In genomic region chr3:138362920-138363319, GRCm38 (mm10) we compare ENCODE assay signal across 25 mouse cellular contexts. TPM values are rescaled to one million over a fixed set of nuclear protein-coding genes. Genes with fewer than 3 reads are reported as not detected.
"Had no signal": no experiment of that assay in that cellular context is flagged by ENCODE, and none has a peak within 500 bp of the region (broad histone marks: within the 10 kb centered on the region; RNA-seq: fewer than 3 reads in every experiment).

No protein-coding gene starts in this region.

- H3K4me1 ChIP-seq: neural tube, embryonic 13.5 days; neural tube, embryonic 15.5 days; stomach, embryonic 15.5 days had no signal

- H3K36me3 ChIP-seq: neural tube, embryonic 13.5 days; neural tube, embryonic 15.5 days; stomach, embryonic 15.5 days had no signal

- DNase-seq: retina, postnatal 1 day; right cerebral cortex, adult 18-20 months; right cerebral cortex, postnatal 14 days; right cerebral cortex, postnatal 25 days; right cerebral cortex, postnatal 4 days; spleen, adult 18-20 months; thymus, adult 18-20 months; thymus, adult 2 months; thymus, postnatal 14 days; thymus, postnatal 25 days; thymus, postnatal 36 days; thymus, postnatal 4 days had no signal

- H3K27me3 ChIP-seq: neural tube, embryonic 13.5 days; neural tube, embryonic 15.5 days; stomach, embryonic 15.5 days had no signal

- H3K4me2 ChIP-seq: neural tube, embryonic 13.5 days; neural tube, embryonic 15.5 days; stomach, embryonic 15.5 days had no signal

- H3K9me3 ChIP-seq: neural tube, embryonic 13.5 days; neural tube, embryonic 15.5 days; stomach, embryonic 15.5 days had no signal

- H3K4me3 ChIP-seq: neural tube, embryonic 13.5 days; neural tube, embryonic 15.5 days; stomach, embryonic 15.5 days had no signal

- H3K9ac ChIP-seq: neural tube, embryonic 13.5 days; neural tube, embryonic 15.5 days; stomach, embryonic 15.5 days had no signal

- H3K27ac ChIP-seq: neural tube, embryonic 13.5 days; neural tube, embryonic 15.5 days; stomach, embryonic 15.5 days; stomach, postnatal 0 days had no signal

RNA-seq across cellular contexts. Expression of gene Adh6b, which starts 21.3 kb away (rescaled TPM):
- total RNA-seq: neutrophil, adult 5-6 weeks had no signal
- polyA plus RNA-seq: neural tube, embryonic 14.5 days; small intestine, adult 2 months; spleen, adult 2 months; stomach, embryonic 14.5 days had no signal

RNA-seq across cellular contexts. Expression of gene Adh6a, which starts 49.8 kb away (rescaled TPM):
- polyA plus RNA-seq: neural tube, embryonic 14.5 days; spleen, adult 2 months; stomach, embryonic 14.5 days; testis, adult 2 months had no signal

RNA-seq across cellular contexts. Expression of gene Adh4, which starts 52.3 kb away (rescaled TPM):
- total RNA-seq: neutrophil, adult 5-6 weeks had no signal
- polyA plus RNA-seq: neural tube, embryonic 13.5 days; neural tube, embryonic 14.5 days; neural tube, embryonic 15.5 days; spleen, adult 2 months; stomach, embryonic 14.5 days; stomach, embryonic 15.5 days; stomach, embryonic 16.5 days; stomach, postnatal 0 days; thymus, adult 2 months; thymus, postnatal 0 days; urinary bladder, adult 2 months had no signal
